Mouse (Mus musculus): ENCODE measurements at regions not wholly inside any gene's neighbourhood (a gene's known extent, or its start where the extent isn't known, plus 50 kb on each side); places are given as distances from the start of the nearest gene placed in this dataset.

- Histone ChIP-seq H3K27ac (ENCODE audit: low read depth, low read length) (no peak overlapping the region), H3K9me3 (ENCODE audit: control insufficient read depth, low read length) (no peaks in the 10 kb centered on the region), H3K4me1 (ENCODE audit: control insufficient read depth, insufficient read depth, low read length) (no peaks in the 10 kb centered on the region), H3K27me3 (ENCODE audit: control insufficient read depth, insufficient read depth, low read length) (no peaks in the 10 kb centered on the region), H3K9ac (ENCODE audit: low read depth, low read length) (no peak overlapping the region), H3K4me2 (replicated peaks; ENCODE audit: low read depth, low read length) (no peak overlapping the region), H3K36me3 (ENCODE audit: control insufficient read depth, insufficient read depth, low read length) (no peaks in the 10 kb centered on the region), H3K4me3 (ENCODE audit: low read length) (no peak overlapping the region)
- 90% methylated on average over 1 of the region's 1 CpGs for WGBS
- no peak for ATAC-seq (ENCODE audit: low FRiP score, low TSS enrichment)
Observed at GRCm38 (mm10) chr15:31087607-31088006, 136.5 kb upstream of the Dap start.

- H3K4me1 ChIP-seq (ENCODE audit: control insufficient read depth, insufficient read depth, low read length): no peaks in the 10 kb centered on the region
- no peak overlapping the region for H3K9ac ChIP-seq (ENCODE audit: low read depth, low read length)
- H3K4me3 ChIP-seq (ENCODE audit: low read length): no peak overlapping the region
- no peak overlapping the region for H3K4me2 ChIP-seq (replicated peaks; ENCODE audit: low read depth, low read length)
- no peaks in the 10 kb centered on the region for H3K9me3 ChIP-seq (ENCODE audit: control insufficient read depth, low read length)
- H3K27ac ChIP-seq (ENCODE audit: low read depth, low read length): no peak overlapping the region
- ATAC-seq (ENCODE audit: low FRiP score, low TSS enrichment): no peak
- H3K36me3 ChIP-seq (ENCODE audit: control insufficient read depth, insufficient read depth, low read length): no peaks in the 10 kb centered on the region
- H3K27me3 ChIP-seq (ENCODE audit: control insufficient read depth, insufficient read depth, low read length): no peaks in the 10 kb centered on the region
- WGBS: 81% methylated on average over 5 of the region's 5 CpGs
Observed at GRCm38 (mm10) chr15:31091916-31092570, 132.1 kb upstream of the Dap start.

- Histone ChIP-seq H3K27ac (ENCODE audit: low read depth, low read length) (no peak overlapping the region), H3K9ac (ENCODE audit: low read depth, low read length) (no peak overlapping the region), H3K36me3 (ENCODE audit: control insufficient read depth, insufficient read depth, low read length) (no peaks in the 10 kb centered on the region), H3K4me3 (ENCODE audit: low read length) (no peak overlapping the region), H3K9me3 (ENCODE audit: control insufficient read depth, low read length) (no peaks in the 10 kb centered on the region), H3K4me1 (ENCODE audit: control insufficient read depth, insufficient read depth, low read length) (no peaks in the 10 kb centered on the region), H3K27me3 (ENCODE audit: control insufficient read depth, insufficient read depth, low read length) (no peaks in the 10 kb centered on the region), H3K4me2 (replicated peaks; ENCODE audit: low read depth, low read length) (no peak overlapping the region)
- ATAC-seq (ENCODE audit: low FRiP score, low TSS enrichment): no peak
- 85% methylated on average over 7 of the region's 7 CpGs for WGBS
Observed at GRCm38 (mm10) chr15:31096206-31096605, 127.9 kb upstream of the Dap start.

- WGBS: 81% methylated on average over 4 of the region's 4 CpGs
- no peak overlapping the region for H3K4me3 ChIP-seq (ENCODE audit: low read length)
- no peaks in the 10 kb centered on the region for H3K27me3 ChIP-seq (ENCODE audit: control insufficient read depth, insufficient read depth, low read length)
- no peak overlapping the region for H3K4me2 ChIP-seq (replicated peaks; ENCODE audit: low read depth, low read length)
- H3K4me1 ChIP-seq (ENCODE audit: control insufficient read depth, insufficient read depth, low read length): no peaks in the 10 kb centered on the region
- H3K36me3 ChIP-seq (ENCODE audit: control insufficient read depth, insufficient read depth, low read length): no peaks in the 10 kb centered on the region
- no peaks in the 10 kb centered on the region for H3K9me3 ChIP-seq (ENCODE audit: control insufficient read depth, low read length)
- H3K27ac ChIP-seq (ENCODE audit: low read depth, low read length): no peak overlapping the region
- no peak overlapping the region for H3K9ac ChIP-seq (ENCODE audit: low read depth, low read length)
- ATAC-seq (ENCODE audit: low FRiP score, low TSS enrichment): no peak
Observed at GRCm38 (mm10) chr15:31097301-31097700, 126.8 kb upstream of the Dap start.

- ATAC-seq (ENCODE audit: low FRiP score, low TSS enrichment): no peak
- Histone ChIP-seq H3K9ac (ENCODE audit: low read depth, low read length) (no peak overlapping the region), H3K9me3 (ENCODE audit: control insufficient read depth, low read length) (no peaks in the 10 kb centered on the region), H3K4me3 (ENCODE audit: low read length) (no peak overlapping the region), H3K4me2 (replicated peaks; ENCODE audit: low read depth, low read length) (no peak overlapping the region), H3K27me3 (ENCODE audit: control insufficient read depth, insufficient read depth, low read length) (no peaks in the 10 kb centered on the region), H3K27ac (ENCODE audit: low read depth, low read length) (no peak overlapping the region), H3K36me3 (ENCODE audit: control insufficient read depth, insufficient read depth, low read length) (no peaks in the 10 kb centered on the region), H3K4me1 (ENCODE audit: control insufficient read depth, insufficient read depth, low read length) (no peaks in the 10 kb centered on the region)
- 83% methylated on average over 4 of the region's 4 CpGs for WGBS
Observed at GRCm38 (mm10) chr15:31104743-31105142, 119.4 kb upstream of the Dap start.

GRCm38 (mm10) chr15:31106907-31107306 lies 117.2 kb upstream of the Dap start:
- no peak overlapping the region for H3K27ac ChIP-seq (ENCODE audit: low read depth, low read length)
- no peaks in the 10 kb centered on the region for H3K4me1 ChIP-seq (ENCODE audit: control insufficient read depth, insufficient read depth, low read length)
- 60% methylated on average over 9 of the region's 9 CpGs for WGBS
- H3K4me2 ChIP-seq (replicated peaks; ENCODE audit: low read depth, low read length): no peak overlapping the region
- no peaks in the 10 kb centered on the region for H3K36me3 ChIP-seq (ENCODE audit: control insufficient read depth, insufficient read depth, low read length)
- no peak for ATAC-seq (ENCODE audit: low FRiP score, low TSS enrichment)
- no peak overlapping the region for H3K4me3 ChIP-seq (ENCODE audit: low read length)
- H3K27me3 ChIP-seq (ENCODE audit: control insufficient read depth, insufficient read depth, low read length): no peaks in the 10 kb centered on the region
- H3K9me3 ChIP-seq (ENCODE audit: control insufficient read depth, low read length): no peaks in the 10 kb centered on the region
- no peak overlapping the region for H3K9ac ChIP-seq (ENCODE audit: low read depth, low read length)

GRCm38 (mm10) chr15:31113216-31113615 lies 110.9 kb upstream of the Dap start:
- H3K4me2 ChIP-seq (replicated peaks; ENCODE audit: low read depth, low read length): no peak overlapping the region
- 58% methylated on average over 1 of the region's 1 CpGs for WGBS
- H3K4me1 ChIP-seq (ENCODE audit: control insufficient read depth, insufficient read depth, low read length): no peaks in the 10 kb centered on the region
- H3K9me3 ChIP-seq (ENCODE audit: control insufficient read depth, low read length): no peaks in the 10 kb centered on the region
- no peaks in the 10 kb centered on the region for H3K27me3 ChIP-seq (ENCODE audit: control insufficient read depth, insufficient read depth, low read length)
- H3K9ac ChIP-seq (ENCODE audit: low read depth, low read length): no peak overlapping the region
- H3K27ac ChIP-seq (ENCODE audit: low read depth, low read length): no peak overlapping the region
- no peak for ATAC-seq (ENCODE audit: low FRiP score, low TSS enrichment)
- H3K4me3 ChIP-seq (ENCODE audit: low read length): no peak overlapping the region
- H3K36me3 ChIP-seq (ENCODE audit: control insufficient read depth, insufficient read depth, low read length): no peaks in the 10 kb centered on the region

GRCm38 (mm10) chr15:31117338-31117737 lies 106.8 kb upstream of the Dap start:
- no peaks in the 10 kb centered on the region for H3K27me3 ChIP-seq (ENCODE audit: control insufficient read depth, insufficient read depth, low read length)

GRCm38 (mm10) chr15:31120147-31120546 lies 104.0 kb upstream of the Dap start:
- Histone ChIP-seq H3K27me3 (ENCODE audit: control insufficient read depth, insufficient read depth, low read length) (no peaks in the 10 kb centered on the region), H3K4me2 (replicated peaks; ENCODE audit: low read depth, low read length) (no peak overlapping the region), H3K4me3 (ENCODE audit: low read length) (no peak overlapping the region), H3K9ac (ENCODE audit: low read depth, low read length) (no peak overlapping the region), H3K4me1 (ENCODE audit: control insufficient read depth, insufficient read depth, low read length) (no peaks in the 10 kb centered on the region), H3K36me3 (ENCODE audit: control insufficient read depth, insufficient read depth, low read length) (no peaks in the 10 kb centered on the region), H3K9me3 (ENCODE audit: control insufficient read depth, low read length) (no peaks in the 10 kb centered on the region), H3K27ac (ENCODE audit: low read depth, low read length) (no peak overlapping the region)
- ATAC-seq (ENCODE audit: low FRiP score, low TSS enrichment): no peak
- WGBS: 48% methylated on average over 6 of the region's 6 CpGs

More at GRCm38 (mm10) chr15:31117338-31117737, 106.8 kb upstream of the Dap start:
- Histone ChIP-seq H3K36me3 (ENCODE audit: control insufficient read depth, insufficient read depth, low read length) (no peaks in the 10 kb centered on the region), H3K9ac (ENCODE audit: low read depth, low read length) (no peak overlapping the region), H3K4me3 (ENCODE audit: low read length) (no peak overlapping the region), H3K27ac (ENCODE audit: low read depth, low read length) (no peak overlapping the region), H3K4me1 (ENCODE audit: control insufficient read depth, insufficient read depth, low read length) (no peaks in the 10 kb centered on the region), H3K4me2 (replicated peaks; ENCODE audit: low read depth, low read length) (no peak overlapping the region), H3K9me3 (ENCODE audit: control insufficient read depth, low read length) (no peaks in the 10 kb centered on the region)
- ATAC-seq (ENCODE audit: low FRiP score, low TSS enrichment): no peak

All from kidney, embryonic 14.5 days (tissue).